Mouse (Mus musculus): Measurements from ENCODE around the gene Pa2g4. TPM values are rescaled to one million over a fixed set of nuclear protein-coding genes. Genes with fewer than 3 reads are reported as not detected.

Gene Pa2g4
- total RNA-seq, 2 experiments from 2014 or later = 37.8 to 39.3 TPM

DNA sequence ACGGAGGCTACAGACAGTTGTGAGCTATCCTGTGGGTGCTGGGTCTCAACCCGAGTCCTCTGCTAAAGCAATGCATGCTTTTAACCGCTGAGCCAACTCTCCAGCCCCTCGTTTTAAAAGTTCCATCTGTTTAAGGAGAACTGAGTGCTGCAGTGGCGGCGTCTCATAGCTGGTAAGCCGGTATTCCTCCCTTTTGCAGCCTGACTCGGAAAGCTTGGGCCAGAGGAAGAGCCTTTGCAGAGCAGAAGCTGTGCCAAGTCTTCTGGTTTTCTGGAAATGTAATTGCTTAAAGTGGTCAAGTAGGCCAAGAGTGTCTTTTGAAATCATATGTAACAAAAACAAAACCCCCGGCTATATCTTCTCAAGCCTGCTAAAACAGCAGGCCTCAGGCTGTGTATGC, 57.5 kb downstream of the Pa2g4 start:
- peak overlapping the region; percentile 46; the same call in 1 of the 2 replicates for H3K27ac ChIP-seq
- no peak for DNase-seq
- TF ChIP-seq CTCF (IDR thresholded peaks at IDR 0.05) = no peak
- intact Hi-C loops (cut with DNase I) = loop anchor here (2.0 kb wide), 1 partner anchor 15 kb away; no protein-coding TSS in a partner anchor
- no peak overlapping the region for H3K4me3 ChIP-seq

Small RNAs within 50 kb of the gene (microRNA-seq; reads per million reads assigned to microRNA genes)
- gene Gm47275 (not detected), gene Mir6916 (not detected), gene Mir6917 (not detected)

Other genes with a start within 250 kb of the Pa2g4 start
- 10 to 100 TPM; 35.1 to 52.1 TPM for gene Cnpy2, start 243.5 kb downstream of the Pa2g4 start, total RNA-seq (2021)
- gene Cs, start 228.3 kb downstream of the Pa2g4 start, total RNA-seq (2021) = 100 to 1,000 TPM; 541 to 658 TPM
- gene Coq10a, start 197.0 kb downstream of the Pa2g4 start, total RNA-seq (2021) = 100 to 1,000 TPM; 447 to 542 TPM
- 10 to 100 TPM; 46.7 to 58.9 TPM for gene Ankrd52, start 188.9 kb downstream of the Pa2g4 start, total RNA-seq (2021)
- gene Slc39a5, start 164.8 kb downstream of the Pa2g4 start, total RNA-seq (2021) = not detected
- 10 to 100 TPM; 56.7 to 59.0 TPM for gene Nabp2, start 154.5 kb downstream of the Pa2g4 start, total RNA-seq (2021)
- 10 to 100 TPM; 13.3 to 13.4 TPM for gene Rnf41, start 154.3 kb downstream of the Pa2g4 start, total RNA-seq (2021)
- gene Smarcc2, start 106.7 kb downstream of the Pa2g4 start, total RNA-seq (2021) = 10 to 100 TPM; 46.5 to 53.2 TPM
- 100 to 1,000 TPM; 171 to 179 TPM for gene Myl6, start 71.8 kb downstream of the Pa2g4 start, total RNA-seq (2021)
- 10 to 100 TPM in 1 of 2 experiments, 1 to 10 TPM in 1; 6.5 to 17.8 TPM for gene Myl6b, start 67.3 kb downstream of the Pa2g4 start, total RNA-seq (2021)
- 10 to 100 TPM; 13.7 to 14.3 TPM for gene Esyt1, start 40.1 kb downstream of the Pa2g4 start, total RNA-seq (2021)
- gene Zc3h10, start 18.2 kb downstream of the Pa2g4 start, total RNA-seq (2021) = 1 to 10 TPM; 4.2 to 6.5 TPM
- gene Rpl41, start 16.7 kb downstream of the Pa2g4 start, total RNA-seq (2021) = 1,000 to 10,000 TPM in 1 of 2 experiments, 100 to 1,000 TPM in 1; 932 to 1,025 TPM
- 1 to 10 TPM; 1.6 to 2.6 TPM for gene Erbb3, start 23.7 kb upstream of the Pa2g4 start, total RNA-seq (2021)
- gene Rps26, start 60.8 kb upstream of the Pa2g4 start, total RNA-seq (2021) = 100 to 1,000 TPM; 299 to 383 TPM
- 1 to 10 TPM in 1 of 2 experiments, under 1 TPM in 1; 0.45 to 3.4 TPM for gene Ikzf4, start 80.0 kb upstream of the Pa2g4 start, total RNA-seq (2021)
- 10 to 100 TPM; 22.5 to 27.7 TPM for gene Suox, start 108.1 kb upstream of the Pa2g4 start, total RNA-seq (2021)
- 10 to 100 TPM; 90.3 to 94.5 TPM for gene Rab5b, start 130.3 kb upstream of the Pa2g4 start, total RNA-seq (2021)
- gene Pmel, start 138.2 kb upstream of the Pa2g4 start, total RNA-seq (2021) = not detected
- gene Cdk2, start 139.0 kb upstream of the Pa2g4 start, total RNA-seq (2021) = 1 to 10 TPM; 3.0 to 3.2 TPM
- 1 to 10 TPM; 8.8 to 9.7 TPM for gene Dgka, start 178.9 kb upstream of the Pa2g4 start, total RNA-seq (2021)
- 10 to 100 TPM in 1 of 2 experiments, 1 to 10 TPM in 1; 9.9 to 11.8 TPM for gene Pym1, start 181.9 kb upstream of the Pa2g4 start, total RNA-seq (2021)
- 1 to 10 TPM; 1.0 to 1.5 TPM for gene Mmp19, start 224.9 kb upstream of the Pa2g4 start, total RNA-seq (2021)
- gene Dnajc14, start 238.1 kb upstream of the Pa2g4 start, total RNA-seq (2021) = 10 to 100 TPM; 20.1 to 26.2 TPM
- gene Tmem198b, start 238.4 kb upstream of the Pa2g4 start, total RNA-seq (2021) = 1 to 10 TPM; 2.2 to 3.6 TPM

All from gastrocnemius, adult 2 months (tissue).